8 mouse cellular contexts compared by ENCODE assay signal in the genomic region with DNA sequence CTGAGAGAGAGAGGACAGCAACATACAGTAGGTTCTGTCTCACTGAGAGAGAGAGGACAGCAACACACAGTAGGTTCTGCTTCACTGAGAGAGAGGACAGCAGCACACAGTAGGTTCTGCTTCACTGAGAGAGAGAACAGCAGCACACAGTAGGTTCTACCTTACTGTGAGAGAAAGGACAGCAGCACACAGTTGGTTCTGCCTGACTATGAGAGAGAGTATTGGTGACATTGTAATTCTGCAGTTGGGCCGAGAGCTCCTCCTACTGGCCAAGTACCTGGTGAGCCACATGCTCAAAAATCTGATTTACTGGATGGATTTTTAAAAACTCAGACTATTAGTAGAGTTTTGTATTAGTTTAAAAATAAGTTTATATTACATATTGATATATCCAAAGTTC. TPM values are rescaled to one million over a fixed set of nuclear protein-coding genes. Genes with fewer than 3 reads are reported as not detected.
A peak's percentile ranks its signal among the peaks of the same experiment; 100 is the strongest.
DNase-seq lines count a peak whose midpoint lies in the region; ATAC-seq and TF ChIP-seq lines count a peak whose summit lies in the region.

No protein-coding gene starts in this region.

- no peak overlapping the region for H3K27ac ChIP-seq in embryonic fibroblast, embryonic 13.5 days (ENCODE audit: insufficient read depth, low read length)
- H3K27ac ChIP-seq in hindbrain, embryonic 10.5 days, result no peak overlapping the region

- H3K27me3 ChIP-seq in hindbrain, embryonic 10.5 days (ENCODE audit: insufficient read depth, poor library complexity, severe bottlenecking), result no peaks in the 10 kb centered on the region

- peaks cover 3% of the 10 kb centered on the region; the same call in 1 of the 2 replicates for H3K4me1 ChIP-seq in embryonic fibroblast, embryonic 13.5 days (ENCODE audit: control insufficient read depth, insufficient read depth, low read length)
- H3K4me1 ChIP-seq in hindbrain, embryonic 10.5 days (replicated peaks), result no peaks in the 10 kb centered on the region

- no peak for TF ChIP-seq POLR2A in embryonic fibroblast, embryonic 13.5 days (IDR thresholded peaks at IDR 0.05; ENCODE audit: low read depth, low read length)

- ATAC-seq in erythroid progenitor cell, adult 5-6 weeks (replicated peaks; ENCODE audit: low FRiP score, poor library complexity, severe bottlenecking), result no peak

- H3K4me3 ChIP-seq in embryonic fibroblast, embryonic 13.5 days (ENCODE audit: insufficient read depth, low read length), result no peak overlapping the region
- H3K4me3 ChIP-seq in hindbrain, embryonic 10.5 days, result no peak overlapping the region

- no peaks in the 10 kb centered on the region for H3K36me3 ChIP-seq in hindbrain, embryonic 10.5 days

- 16% methylated on average over 1 of the region's 1 CpGs for WGBS in hindbrain, embryonic 10.5 days

- H3K9me3 ChIP-seq in hindbrain, embryonic 10.5 days, result no peaks in the 10 kb centered on the region

- peak; percentile 71; the same call in 1 of the 2 replicates for TF ChIP-seq CTCF in embryonic fibroblast, embryonic 13.5 days (IDR thresholded peaks at IDR 0.05; ENCODE audit: borderline replicate concordance, insufficient read depth, low read length)

- peak; percentile 71 for DNase-seq in MN1 (ENCODE audit: low spot score)
- DNase-seq in brain, adult 2 months (ENCODE audit: low read depth, low spot score), result peak; percentile 75
- peak; percentile 57 for DNase-seq in hindbrain, embryonic 10.5 days (ENCODE audit: low spot score)
- DNase-seq in layer of hippocampus, adult 8-10 months (ENCODE audit: low spot score in 2 of 2), result peak; percentile 40 to 76
- peak; percentile 73 for DNase-seq in lung, postnatal 25 days (ENCODE audit: low spot score)
- DNase-seq in right cerebral cortex, postnatal 10 days (ENCODE audit: low spot score in 2 of 2), result peak; percentile 77 to 82

RNA-seq across cellular contexts. Expression of a gene that starts 47.6 kb away (rescaled TPM):
- not detected in 2 replicates for polyA plus RNA-seq in embryonic fibroblast, embryonic 13.5 days (2011; ENCODE audit: insufficient read length, low read depth, missing spikeins)
- polyA plus RNA-seq in hindbrain, embryonic 10.5 days (2016; fragmentation: Nextera tagmentation; extraction: Ambion mirVana), result not detected in 2 replicates
- total RNA-seq in layer of hippocampus, adult 8-10 months (2022), result not detected
- not detected in 2 replicates for total RNA-seq in erythroid progenitor cell, adult 5-6 weeks (2015; ENCODE audit: low replicate concordance)
- not detected in 2 replicates for total RNA-seq in erythroid progenitor cell, adult 5-6 weeks (2017; ENCODE audit: low replicate concordance)
